Mouse (Mus musculus) right cerebral cortex, adult 18-20 months (tissue): ENCODE measurements around the gene Afap1.

Source experiments
- DNase-seq: peaks from one replicate; pipeline ENCODE4 v3.0.0; 2022; ENCODE audit warnings: mixed read lengths

Afap1 gene

DNA sequence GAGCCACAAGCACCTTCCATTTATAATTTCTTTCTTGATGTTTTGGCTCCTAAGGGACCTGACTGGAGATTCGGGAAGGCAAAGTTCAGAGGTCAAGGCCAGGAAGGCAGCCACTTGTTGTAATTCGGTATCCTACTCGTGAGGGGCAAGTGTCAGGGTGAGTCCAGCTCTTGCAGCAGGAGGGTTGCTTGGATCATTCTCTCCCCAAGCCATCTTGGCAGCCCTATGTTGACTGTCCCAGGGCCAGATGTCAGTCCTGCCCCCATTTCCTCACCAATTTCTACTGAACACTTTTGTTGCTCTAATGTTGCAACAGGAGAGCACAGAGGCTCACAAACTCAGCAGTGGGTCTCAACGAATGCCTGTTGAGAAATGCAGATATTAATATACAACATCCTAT lies 5.0 kb downstream of the Afap1 start:
- DNase-seq: no peak

DNA sequence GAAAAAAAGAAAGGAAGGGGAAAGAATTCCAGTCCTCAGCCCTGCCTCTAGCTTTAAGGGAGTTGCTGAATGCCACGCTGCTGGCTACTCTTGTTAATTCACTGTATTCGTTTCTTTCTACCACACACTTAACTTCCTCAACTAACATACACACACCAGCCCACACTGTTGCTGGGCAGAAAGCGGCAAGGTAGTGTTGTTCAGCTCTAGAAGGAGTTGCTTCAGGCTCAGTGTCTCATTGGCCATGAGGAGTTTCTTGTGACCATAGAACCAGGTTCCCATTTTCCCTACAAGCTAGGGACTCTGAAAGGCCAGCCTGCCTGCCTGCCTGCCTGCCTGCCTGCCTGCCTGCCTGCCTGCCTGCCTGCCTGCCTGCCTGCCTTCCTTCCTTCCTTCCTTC lies 5.9 kb downstream of the Afap1 start:
- no peak for DNase-seq

DNA sequence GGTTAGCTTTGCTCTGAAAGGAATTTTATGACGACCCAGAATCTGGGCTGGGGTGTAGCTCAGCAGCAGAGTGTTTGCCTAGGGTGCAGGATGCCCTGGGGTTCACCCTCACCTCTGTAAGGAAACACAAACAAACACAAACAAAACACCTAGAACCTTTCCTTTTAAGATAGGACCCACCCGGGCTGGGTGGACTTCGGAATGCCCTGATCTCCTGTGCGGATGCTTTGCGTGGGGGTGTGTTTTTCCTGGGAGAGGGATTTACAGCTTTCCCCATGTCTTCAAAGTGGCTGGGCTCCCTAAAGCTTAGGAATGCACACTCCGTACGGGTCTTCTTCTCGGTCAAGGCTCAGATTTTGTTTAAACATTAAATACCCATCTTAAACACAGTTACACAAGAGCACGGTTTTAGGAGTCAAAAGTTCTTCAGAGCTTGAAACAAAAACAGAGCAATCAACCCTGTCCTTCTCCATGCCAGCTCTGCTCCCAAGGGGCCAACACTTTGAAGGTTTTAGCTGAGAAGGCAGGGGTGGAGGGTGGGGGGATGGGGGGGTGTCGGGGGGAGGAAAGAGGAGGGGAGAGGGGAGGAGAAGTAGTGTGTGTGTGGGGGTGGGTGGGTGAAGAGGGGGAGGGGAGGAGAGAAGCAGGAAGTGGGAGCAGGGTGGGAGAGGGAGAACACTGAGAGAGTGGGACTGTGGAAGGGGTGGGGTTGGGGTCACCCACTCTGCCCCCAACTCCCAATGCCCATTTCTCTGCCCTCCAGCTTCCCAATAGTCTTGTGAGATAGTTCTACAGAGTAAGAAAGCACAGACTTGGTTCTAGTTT lies 7.5 kb downstream of the Afap1 start:
- no peak for DNase-seq

DNA sequence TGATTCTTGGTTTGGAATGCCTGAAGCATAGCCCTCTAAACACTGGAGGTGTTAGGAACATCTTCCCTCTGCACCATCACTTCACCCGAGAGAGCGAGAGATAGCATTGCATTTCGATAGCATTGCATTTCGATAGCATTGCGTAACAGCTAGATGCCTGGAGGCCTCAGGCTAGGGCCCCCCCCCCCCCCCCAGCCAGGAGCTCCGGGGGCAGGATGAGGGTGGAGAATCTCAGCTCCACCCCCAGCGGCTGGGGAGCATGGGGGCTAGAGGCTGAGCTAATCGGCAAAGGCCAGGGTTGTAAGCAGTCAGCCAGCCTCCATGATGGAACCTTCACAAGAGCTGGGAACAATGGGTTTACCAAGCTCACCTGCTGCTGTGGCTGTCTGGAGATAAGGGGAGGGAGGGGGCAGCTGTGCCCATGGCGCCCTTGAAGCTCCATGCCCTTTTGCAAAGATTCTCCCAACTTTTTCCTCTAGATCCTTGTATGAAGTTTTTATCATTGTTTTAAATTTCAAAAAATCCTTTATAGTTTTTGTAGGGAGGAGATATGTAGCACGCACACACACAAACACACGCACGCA lies 8.2 kb downstream of the Afap1 start:
- no peak for DNase-seq

DNA sequence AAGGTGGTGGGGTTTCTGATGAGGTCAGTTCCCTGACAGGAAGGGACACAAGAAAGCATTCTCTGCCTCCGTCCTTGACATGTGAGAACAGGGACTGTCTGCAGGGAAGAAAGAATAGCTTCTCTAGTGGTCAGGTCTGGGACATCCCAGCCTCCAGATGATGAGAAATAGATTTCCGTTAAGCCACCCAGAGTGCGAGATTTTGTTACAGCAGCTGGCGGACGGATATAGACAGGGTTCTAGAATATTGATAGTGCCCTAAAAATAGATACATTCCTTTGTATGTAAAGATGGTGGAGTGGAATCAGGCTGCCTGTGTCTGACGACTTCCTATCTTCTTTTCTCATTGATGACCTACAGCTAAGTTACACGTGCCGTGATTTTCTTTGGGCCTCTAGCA lies 10.3 kb downstream of the Afap1 start:
- DNase-seq: no peak

DNA sequence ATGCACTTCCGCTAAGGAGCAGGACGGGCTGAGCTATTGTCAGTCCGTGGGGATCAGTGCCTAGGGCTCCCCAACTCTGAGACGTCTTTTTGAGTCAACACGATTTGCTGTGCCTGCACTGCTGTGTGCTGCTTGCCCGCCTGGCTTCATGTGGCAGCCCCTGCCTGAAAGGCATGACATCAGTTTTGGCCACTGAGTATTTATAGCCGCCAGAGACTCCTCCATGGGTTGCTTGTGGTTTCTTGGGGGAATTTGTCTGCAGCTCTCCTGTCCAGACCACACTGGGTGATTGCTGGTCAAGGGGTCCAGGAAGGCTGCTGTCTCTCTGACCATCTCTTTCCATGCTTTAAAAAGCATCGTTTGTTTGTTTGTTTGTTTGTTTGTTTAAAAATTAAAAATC lies 12.2 kb downstream of the Afap1 start:
- no peak for DNase-seq

- DNase-seq: no peak
Measured at GRCm38 (mm10) chr5:35907090-35907489, 14.0 kb downstream of the Afap1 start.

GRCm38 (mm10) chr5:35907633-35908426 lies 14.7 kb downstream of the Afap1 start:
- DNase-seq: peak; percentile 71

GRCm38 (mm10) chr5:35908626-35909443 lies 15.7 kb downstream of the Afap1 start:
- peak; percentile 45 for DNase-seq

- no peak for DNase-seq
Measured at GRCm38 (mm10) chr5:35915629-35916300, 22.6 kb downstream of the Afap1 start.

DNA sequence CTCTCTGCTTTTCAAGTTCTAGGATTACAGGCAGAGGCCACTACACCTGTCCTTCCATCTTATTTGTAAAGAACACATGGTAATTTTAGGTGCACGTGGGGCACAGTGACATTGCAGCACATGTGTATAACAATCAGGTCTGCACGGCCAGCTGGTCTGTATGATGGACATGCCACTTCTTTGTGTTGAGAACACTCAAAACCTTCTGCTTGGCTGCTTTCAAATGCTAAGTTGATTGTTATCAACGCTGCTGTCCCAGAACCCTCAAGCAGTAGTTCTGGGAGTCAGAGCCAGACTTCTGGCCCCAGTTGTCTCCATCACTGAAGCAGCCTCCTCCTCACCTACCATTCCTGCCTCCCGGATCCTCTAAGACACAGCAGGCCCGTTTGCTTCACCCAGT lies 23.5 kb downstream of the Afap1 start:
- no peak for DNase-seq

DNA sequence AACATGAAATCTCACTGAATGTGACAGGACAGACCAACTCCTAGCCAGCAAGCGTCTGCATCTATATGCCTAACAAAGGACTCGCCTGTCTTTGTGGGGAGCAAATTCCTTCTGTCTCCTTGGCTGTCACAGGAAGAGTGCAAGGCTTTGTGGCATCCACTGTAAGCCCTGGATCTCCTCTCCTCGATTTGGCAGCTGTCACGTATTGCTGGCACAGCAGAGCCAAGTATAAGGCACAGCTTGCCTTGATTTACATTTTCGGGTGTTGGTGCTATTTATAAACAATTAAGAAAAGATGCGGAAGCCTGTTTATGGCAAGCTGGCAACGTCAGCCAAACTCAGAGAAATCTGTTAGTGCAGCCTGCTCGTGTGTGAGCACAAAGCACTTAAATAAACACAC lies 25.3 kb downstream of the Afap1 start:
- DNase-seq: peak; percentile 33

DNA sequence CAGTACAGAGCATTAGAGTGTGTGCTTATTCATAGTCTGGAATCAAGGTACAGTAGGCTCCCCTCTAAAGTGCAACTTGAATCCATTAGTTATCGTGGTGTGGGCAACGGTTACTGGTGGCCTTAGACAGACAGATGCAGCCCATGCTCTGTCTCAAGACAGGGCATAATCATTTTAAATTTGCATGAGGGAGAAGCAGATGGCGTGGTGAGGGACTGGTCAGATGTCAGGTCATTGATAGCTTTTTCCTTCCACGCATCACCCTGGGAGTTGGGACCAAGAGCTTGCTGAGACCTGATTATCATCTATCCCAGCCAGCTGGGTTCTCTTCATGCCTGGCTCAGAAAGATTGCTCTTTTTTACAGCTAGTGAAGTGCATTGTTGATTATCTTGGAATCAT lies 27.0 kb downstream of the Afap1 start:
- DNase-seq: no peak

DNA sequence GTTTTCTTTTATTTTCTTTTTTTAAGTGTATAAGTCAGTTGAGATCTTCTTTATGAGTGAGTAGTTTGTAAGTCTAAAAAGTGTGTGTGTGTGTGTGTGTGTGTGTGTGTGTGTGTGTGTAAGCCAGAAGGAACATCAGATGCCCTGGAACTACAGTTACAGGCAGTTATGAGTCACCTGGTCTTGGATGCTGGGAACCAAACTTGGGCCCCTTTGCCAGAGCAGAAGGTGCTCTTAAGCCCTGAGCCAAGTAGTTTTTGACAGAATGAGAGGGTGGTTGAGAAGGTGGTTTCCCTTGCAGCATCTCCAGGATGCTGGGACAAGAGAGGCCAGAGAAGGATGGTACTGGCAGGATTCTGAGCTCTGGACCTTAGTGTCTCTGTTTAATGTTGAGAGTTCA lies 27.4 kb downstream of the Afap1 start:
- DNase-seq: no peak

DNA sequence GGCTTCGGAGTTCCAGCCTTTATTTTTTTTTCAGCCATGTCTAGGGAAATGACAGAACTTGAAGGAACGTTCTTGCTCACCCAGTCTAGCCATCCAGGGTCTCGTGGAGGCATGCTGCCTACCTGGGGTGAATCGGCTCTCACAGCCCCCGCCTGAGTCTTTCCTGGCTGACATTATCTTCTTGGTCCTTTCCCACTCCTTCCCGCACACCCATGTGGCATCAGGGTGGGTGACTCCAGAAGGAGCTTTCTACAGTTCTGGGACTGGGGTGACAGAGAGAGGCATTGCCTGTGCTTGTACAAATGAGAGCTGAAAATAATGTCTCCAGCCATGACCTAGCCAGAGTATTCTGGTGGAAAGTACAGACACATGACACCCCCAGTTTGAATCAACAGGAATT lies 28.0 kb downstream of the Afap1 start:
- DNase-seq: no peak

- no peak for DNase-seq
Measured at GRCm38 (mm10) chr5:35921595-35922254, 28.6 kb downstream of the Afap1 start.

- DNase-seq: no peak
Measured at GRCm38 (mm10) chr5:35923448-35923847, 30.3 kb downstream of the Afap1 start.

GRCm38 (mm10) chr5:35925171-35925634 lies 32.1 kb downstream of the Afap1 start:
- peak; percentile 60 for DNase-seq

DNA sequence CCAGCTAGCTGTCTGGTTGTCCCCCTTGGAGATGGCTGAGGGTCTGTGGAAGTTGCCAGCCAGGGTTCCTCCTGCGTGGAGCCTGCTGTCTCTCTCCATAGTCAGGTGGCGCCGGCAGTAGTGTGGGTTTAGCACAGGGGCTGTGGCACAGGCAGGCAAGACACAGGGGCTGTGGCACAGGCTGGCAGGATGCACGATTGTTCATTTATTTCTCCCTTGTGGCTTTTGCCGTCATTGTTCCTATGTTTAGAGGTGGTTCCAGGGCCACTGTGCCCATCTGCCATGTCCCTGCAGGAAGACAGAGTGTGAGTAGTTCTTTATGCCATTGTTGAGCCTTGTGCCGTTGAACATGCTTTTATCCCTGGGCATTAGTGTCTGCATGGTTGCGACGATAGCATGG lies 33.4 kb downstream of the Afap1 start:
- no peak for DNase-seq

DNA sequence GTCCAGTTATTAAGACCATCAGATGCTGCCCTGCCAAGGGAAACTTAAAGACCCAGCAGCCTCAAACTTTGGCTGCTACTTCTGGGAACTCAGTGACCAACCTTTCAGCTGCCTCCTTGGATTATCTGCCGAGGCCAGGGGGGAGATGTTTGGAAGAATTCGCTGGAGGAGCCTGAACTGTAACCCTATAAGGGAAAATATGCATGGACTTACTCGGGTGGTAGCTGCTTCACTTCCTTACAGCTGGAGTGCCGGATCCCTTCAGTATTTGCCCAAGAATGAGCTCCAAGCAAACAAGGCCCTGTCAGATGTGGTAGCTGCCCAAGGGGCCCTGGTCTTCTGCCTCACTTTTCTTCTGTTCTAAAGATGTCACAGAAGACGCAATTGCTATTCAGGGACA lies 38.2 kb downstream of the Afap1 start:
- no peak for DNase-seq

GRCm38 (mm10) chr5:35933059-35933458 lies 39.9 kb downstream of the Afap1 start:
- no peak for DNase-seq

GRCm38 (mm10) chr5:35935939-35936338 lies 42.8 kb downstream of the Afap1 start:
- DNase-seq: no peak
